Mouse (Mus musculus) mature B cell (primary cell): ENCODE results near the gene Sit1.

ENCODE experiments used
- in situ Hi-C: fragments of 300-500 bp; cut with MboI; formaldehyde crosslinking; loops from 2 replicates; pipeline ENCODE4 v1.14.3; 2019

Gene Sit1

GRCm38 (mm10) chr4:43483535-43484091 lies at the start of gene Sit1:
Gene Sit1 (minus strand): TSS chr4:43483734.
- in situ Hi-C loops: loop anchor here (5.0 kb wide), 1 partner anchor 41 kb away; the partner anchor contains the start of gene Tesk1

GRCm38 (mm10) chr4:43533270-43533669 lies 49.7 kb upstream of the Sit1 start:
- in situ Hi-C loops: no loop called here

- in situ Hi-C loops: no loop called here
These were observed 47.0 kb upstream of the Sit1 start for GRCm38 (mm10) chr4:43530581-43530980.

GRCm38 (mm10) chr4:43530081-43530501 lies 46.6 kb upstream of the Sit1 start:
- in situ Hi-C loops: no loop called here

GRCm38 (mm10) chr4:43528487-43528886 lies 45.0 kb upstream of the Sit1 start:
- in situ Hi-C loops: no loop called here

GRCm38 (mm10) chr4:43527880-43528279 lies 44.3 kb upstream of the Sit1 start:
- in situ Hi-C loops: no loop called here

- in situ Hi-C loops: no loop called here
These were observed 36.4 kb upstream of the Sit1 start for GRCm38 (mm10) chr4:43519956-43520355.

GRCm38 (mm10) chr4:43519551-43519950 lies 36.0 kb upstream of the Sit1 start:
- in situ Hi-C loops: no loop called here

GRCm38 (mm10) chr4:43515764-43516708 lies 32.5 kb upstream of the Sit1 start:
- in situ Hi-C loops: no loop called here

GRCm38 (mm10) chr4:43513791-43514190 lies 30.3 kb upstream of the Sit1 start:
- in situ Hi-C loops: no loop called here

- in situ Hi-C loops: no loop called here
These were observed 29.8 kb upstream of the Sit1 start for GRCm38 (mm10) chr4:43513300-43513699.

GRCm38 (mm10) chr4:43512653-43513052 lies 29.1 kb upstream of the Sit1 start:
- in situ Hi-C loops: no loop called here

GRCm38 (mm10) chr4:43511675-43512454 lies 28.3 kb upstream of the Sit1 start:
- in situ Hi-C loops: no loop called here

- in situ Hi-C loops: no loop called here
These were observed 25.6 kb upstream of the Sit1 start for GRCm38 (mm10) chr4:43509109-43509508.

GRCm38 (mm10) chr4:43508666-43508997 lies 25.1 kb upstream of the Sit1 start:
- in situ Hi-C loops: no loop called here

GRCm38 (mm10) chr4:43507938-43508665 lies 24.6 kb upstream of the Sit1 start:
- in situ Hi-C loops: no loop called here

GRCm38 (mm10) chr4:43506536-43507185 lies 23.1 kb upstream of the Sit1 start, which contains the start of gene Car9:
Gene Car9 (plus strand): TSS chr4:43506966.
- in situ Hi-C loops: no loop called here

- in situ Hi-C loops: no loop called here
These were observed 22.5 kb upstream of the Sit1 start for GRCm38 (mm10) chr4:43506074-43506473.

- in situ Hi-C loops: no loop called here
These were observed 20.7 kb upstream of the Sit1 start for GRCm38 (mm10) chr4:43504269-43504668.

- in situ Hi-C loops: no loop called here
These were observed 20.0 kb upstream of the Sit1 start for GRCm38 (mm10) chr4:43503506-43503905.

- in situ Hi-C loops: no loop called here
These were observed 19.5 kb upstream of the Sit1 start for GRCm38 (mm10) chr4:43503041-43503440.
